Mouse (Mus musculus) intestine, embryonic 14.5 days (tissue): ENCODE measurements around the gene Lgals1. TPM values are rescaled to one million over a fixed set of nuclear protein-coding genes. Genes with fewer than 3 reads are reported as not detected.

ENCODE experiments used
- ATAC-seq: fragments of 200-750 bp; cut with Nextera tagmentation; replicated peaks from 2 replicates; pipeline ENCODE4 v1.8.0; 2017; ENCODE audit warnings: low read depth, moderate number of reproducible peaks, moderate TSS enrichment, moderate library complexity; ENCODE audit not compliant: low FRiP score, low TSS enrichment
- DNase-seq: peaks from one replicate; pipeline ENCODE4 v3.0.0-alpha.2; 2018; ENCODE audit warnings: low spot score
- H3K27ac ChIP-seq: fragments of 300-500 bp; sonication (generic); 2 replicates; pipeline ENCODE4 v1.5.1; 2014; ENCODE audit warnings: low read depth, mild to moderate bottlenecking, control low read depth
- H3K27me3 ChIP-seq: fragments of 300-500 bp; sonication (generic); replicated peaks from 2 replicates; pipeline ENCODE4 v1.6.1; 2014; ENCODE audit warnings: low read length, control low read depth; ENCODE audit not compliant: control insufficient read depth, insufficient read depth
- H3K36me3 ChIP-seq: fragments of 300-500 bp; sonication (generic); 2 replicates; pipeline ENCODE4 v1.6.1; 2014; ENCODE audit warnings: low read length, control low read depth; ENCODE audit not compliant: control insufficient read depth, insufficient read depth
- H3K4me1 ChIP-seq: fragments of 300-500 bp; sonication (generic); replicated peaks from 2 replicates; pipeline ENCODE4 v1.6.1; 2014; ENCODE audit warnings: low read length, control low read depth, mixed read lengths; ENCODE audit not compliant: control insufficient read depth, insufficient read depth
- H3K4me2 ChIP-seq: fragments of 300-500 bp; sonication (generic); 2 replicates; pipeline ENCODE4 v1.6.1; 2014; ENCODE audit warnings: low read length
- H3K4me3 ChIP-seq: fragments of 300-500 bp; sonication (generic); 2 replicates; pipeline ENCODE4 v1.5.1; 2014; ENCODE audit warnings: low read depth, low read length, control low read depth, mixed read lengths
- H3K9ac ChIP-seq: fragments of 300-500 bp; sonication (generic); 2 replicates; pipeline ENCODE4 v1.6.1; 2014; ENCODE audit warnings: mild to moderate bottlenecking, low read length
- H3K9me3 ChIP-seq: fragments of 300-500 bp; sonication (generic); 2 replicates; pipeline ENCODE4 v1.6.1; 2016; ENCODE audit warnings: low read length, control low read depth; ENCODE audit not compliant: control insufficient read depth
- WGBS: fragments of 180-500 bp; shearing (Covaris S2); extraction: QIAGEN DNeasy Blood & Tissue Kit; methylation state at CpG from one replicate; pipeline ENCODE4 v1.1.7; 2014; 5-methylcytosine and 5-hydroxymethylcytosine counted together
- microRNA-seq: library from miRNA; unstranded; fragments of <30 nt; microRNA quantifications from one replicate; pipeline ENCODE4, GENCODE M21; 2016
- polyA plus RNA-seq: library from polyadenylated mRNA; unstranded; fragments of >200 nt; fragmentation: Nextera tagmentation; extraction: Ambion mirVana; gene quantifications from 2 replicates; pipeline ENCODE4 v1.2.1, GENCODE M21; 2014

Lgals1 gene
- polyA plus RNA-seq, 1 experiment from 2014 or later, result 1,194 TPM

DNA sequence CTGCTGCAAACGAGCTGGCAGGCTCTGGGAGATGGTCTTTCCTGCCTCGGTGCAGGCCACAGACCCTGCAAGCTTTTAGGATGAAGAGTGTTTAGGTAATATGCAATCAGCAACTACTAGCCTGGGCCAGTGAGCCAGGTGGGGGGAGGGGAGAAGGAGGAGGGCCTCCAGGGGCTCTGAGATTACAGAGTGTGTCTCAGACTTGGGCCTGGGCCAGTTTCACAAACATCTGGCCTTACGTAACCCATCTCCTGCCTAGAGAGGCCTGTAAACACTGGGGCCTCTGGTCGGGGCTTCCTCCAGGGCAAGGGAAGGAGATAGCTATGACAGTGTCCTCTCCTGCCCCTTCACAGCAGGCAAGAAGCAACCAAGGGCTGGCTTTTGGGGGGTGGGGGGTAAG, 52.4 kb downstream of the Lgals1 start:
- H3K9ac ChIP-seq, result peak overlapping the region; percentile 18
- no peaks in the 10 kb centered on the region for H3K27me3 ChIP-seq
- H3K27ac ChIP-seq, result peak overlapping the region; percentile 82
- H3K9me3 ChIP-seq, result no peaks in the 10 kb centered on the region
- DNase-seq (peak; percentile 81), ATAC-seq (no peak; the same call in 1 of the 2 replicates)
- peaks cover 31% of the 10 kb centered on the region for H3K4me1 ChIP-seq
- no peak overlapping the region for H3K4me3 ChIP-seq
- no peaks in the 10 kb centered on the region for H3K36me3 ChIP-seq
- WGBS, result 4% methylated on average over 4 of the region's 4 CpGs
- peak overlapping the region; percentile 32 for H3K4me2 ChIP-seq

Small RNAs within 50 kb of the gene (microRNA-seq; reads per million reads assigned to microRNA genes)
- gene Mir6955, result 0.59 reads per million

Other genes with a start within 250 kb of the Lgals1 start
- 0.03 TPM in 1 of 2 replicates, not detected in the other for gene Elfn2, start 208.0 kb upstream of the Lgals1 start, polyA plus RNA-seq
- 18.4 and 19.1 TPM in 2 replicates for gene Mfng, start 153.2 kb upstream of the Lgals1 start, polyA plus RNA-seq
- gene Card10, start 123.7 kb upstream of the Lgals1 start, polyA plus RNA-seq, result 7.3 and 8.6 TPM in 2 replicates
- gene Cdc42ep1, start 84.1 kb upstream of the Lgals1 start, polyA plus RNA-seq, result 44.9 and 45.7 TPM in 2 replicates
- gene Lgals2, start 71.2 kb upstream of the Lgals1 start, polyA plus RNA-seq, result 776 and 848 TPM in 2 replicates
- 38.1 and 44.4 TPM in 2 replicates for gene Gga1, start 49.5 kb upstream of the Lgals1 start, polyA plus RNA-seq
- 0.62 and 0.86 TPM in 2 replicates for gene Gm49510, start 27.1 kb upstream of the Lgals1 start, polyA plus RNA-seq
- 30.2 and 35.5 TPM in 2 replicates for gene Sh3bp1, start 27.0 kb upstream of the Lgals1 start, polyA plus RNA-seq
- gene Pdxp, start 12.8 kb upstream of the Lgals1 start, polyA plus RNA-seq, result 16.3 and 17.5 TPM in 2 replicates
- gene Nol12, start 8.2 kb downstream of the Lgals1 start, polyA plus RNA-seq, result 46.0 and 53.5 TPM in 2 replicates
- gene Triobp, start 21.0 kb downstream of the Lgals1 start, polyA plus RNA-seq, result 49.0 and 52.2 TPM in 2 replicates
- 160 and 192 TPM in 2 replicates for gene H1f0, start 101.7 kb downstream of the Lgals1 start, polyA plus RNA-seq
- gene Galr3, start 115.2 kb downstream of the Lgals1 start, polyA plus RNA-seq, result 1.0 and 1.1 TPM in 2 replicates
- 49.4 and 50.0 TPM in 2 replicates for gene Ankrd54, start 136.2 kb downstream of the Lgals1 start, polyA plus RNA-seq
- 244 and 264 TPM in 2 replicates for gene Eif3l, start 148.5 kb downstream of the Lgals1 start, polyA plus RNA-seq
- gene Micall1, start 182.2 kb downstream of the Lgals1 start, polyA plus RNA-seq, result 9.3 and 9.9 TPM in 2 replicates
- 398 and 414 TPM in 2 replicates for gene Polr2f, start 214.3 kb downstream of the Lgals1 start, polyA plus RNA-seq
- 7.4 and 8.2 TPM in 2 replicates for gene 1700088E04Rik, start 214.5 kb downstream of the Lgals1 start, polyA plus RNA-seq
- 17.2 TPM in 2 replicates for gene Sox10, start 238.5 kb downstream of the Lgals1 start, polyA plus RNA-seq